Mouse (Mus musculus): ENCODE data around the gene Tamm41. TPM values are rescaled to one million over a fixed set of nuclear protein-coding genes. Genes with fewer than 3 reads are reported as not detected.

Tamm41 gene
- polyA plus RNA-seq, 1 experiment from 2014 or later = 56.5 TPM

GRCm38 (mm10) chr6:114997471-114997870 is 40.2 kb downstream of the Tamm41 start:
- Histone ChIP-seq H3K4me1 (ENCODE audit: control insufficient read depth, insufficient read depth, low read length) (no peaks in the 10 kb centered on the region), H3K9ac (replicated peaks; ENCODE audit: low read depth, low read length) (no peak overlapping the region), H3K4me3 (ENCODE audit: low read depth, low read length) (no peak overlapping the region), H3K27ac (ENCODE audit: low read length) (no peak overlapping the region), H3K4me2 (replicated peaks; ENCODE audit: low read depth, low read length) (no peak overlapping the region), H3K9me3 (ENCODE audit: control insufficient read depth, low read depth, low read length) (no peaks in the 10 kb centered on the region), H3K36me3 (ENCODE audit: control insufficient read depth, insufficient read depth, low read length) (0 out of 2 replicates have a peak, but pooled peaks cover 3% of the 10 kb centered on the region), H3K27me3 (ENCODE audit: control insufficient read depth, insufficient read depth, low read length) (no peaks in the 10 kb centered on the region)
- 62% methylated on average over 5 of the region's 5 CpGs for WGBS
- no peak for ATAC-seq (ENCODE audit: insufficient number of reproducible peaks, insufficient read depth, low FRiP score, low read depth)

DNA sequence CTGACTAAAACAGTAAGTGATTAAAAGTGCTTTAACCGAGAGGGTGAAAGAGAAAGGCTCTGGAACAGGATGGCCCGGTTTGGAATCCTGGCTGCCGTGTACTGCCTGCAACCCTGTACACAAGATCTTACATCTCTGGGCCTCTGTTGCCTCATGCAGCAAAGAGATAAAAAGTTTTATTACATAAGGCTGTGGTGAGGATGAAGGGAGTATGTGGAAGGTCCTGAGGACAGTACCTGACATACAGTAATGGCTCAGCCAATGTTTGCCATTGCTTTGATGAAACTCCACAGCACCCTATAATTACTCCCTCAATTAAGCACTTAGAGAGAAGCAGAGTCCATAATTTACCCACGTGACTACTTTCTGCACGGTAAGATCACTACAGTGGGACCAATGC is 40.8 kb downstream of the Tamm41 start:
- no peak overlapping the region for H3K9ac ChIP-seq (replicated peaks; ENCODE audit: low read depth, low read length)
- H3K9me3 ChIP-seq (ENCODE audit: control insufficient read depth, low read depth, low read length) = no peaks in the 10 kb centered on the region
- H3K4me3 ChIP-seq (ENCODE audit: low read depth, low read length) = no peak overlapping the region
- no peak for ATAC-seq (ENCODE audit: insufficient number of reproducible peaks, insufficient read depth, low FRiP score, low read depth)
- WGBS = 79% methylated on average over 5 of the region's 5 CpGs
- no peaks in the 10 kb centered on the region for H3K36me3 ChIP-seq (ENCODE audit: control insufficient read depth, insufficient read depth, low read length)
- H3K4me2 ChIP-seq (replicated peaks; ENCODE audit: low read depth, low read length) = no peak overlapping the region
- H3K27me3 ChIP-seq (ENCODE audit: control insufficient read depth, insufficient read depth, low read length) = no peaks in the 10 kb centered on the region
- no peak overlapping the region for H3K27ac ChIP-seq (ENCODE audit: low read length)
- H3K4me1 ChIP-seq (ENCODE audit: control insufficient read depth, insufficient read depth, low read length) = no peaks in the 10 kb centered on the region

GRCm38 (mm10) chr6:114994079-114994478 is 43.6 kb downstream of the Tamm41 start:
- no peak overlapping the region for H3K9ac ChIP-seq (replicated peaks; ENCODE audit: low read depth, low read length)
- H3K9me3 ChIP-seq (ENCODE audit: control insufficient read depth, low read depth, low read length) = no peaks in the 10 kb centered on the region
- ATAC-seq (ENCODE audit: insufficient number of reproducible peaks, insufficient read depth, low FRiP score, low read depth) = no peak
- no peaks in the 10 kb centered on the region for H3K27me3 ChIP-seq (ENCODE audit: control insufficient read depth, insufficient read depth, low read length)
- H3K27ac ChIP-seq (ENCODE audit: low read length) = no peak overlapping the region
- H3K36me3 ChIP-seq (ENCODE audit: control insufficient read depth, insufficient read depth, low read length) = no peaks in the 10 kb centered on the region
- no peak overlapping the region for H3K4me2 ChIP-seq (replicated peaks; ENCODE audit: low read depth, low read length)
- no peak overlapping the region for H3K4me3 ChIP-seq (ENCODE audit: low read depth, low read length)
- no peaks in the 10 kb centered on the region for H3K4me1 ChIP-seq (ENCODE audit: control insufficient read depth, insufficient read depth, low read length)
- 78% methylated on average over 5 of the region's 5 CpGs for WGBS

- H3K36me3 ChIP-seq (ENCODE audit: control insufficient read depth, insufficient read depth, low read length) = no peaks in the 10 kb centered on the region
- no peak overlapping the region for H3K9ac ChIP-seq (replicated peaks; ENCODE audit: low read depth, low read length)
- whole genome bisulfite sequencing = 65% methylated on average over 8 of the region's 8 CpGs
- no peak overlapping the region for H3K27ac ChIP-seq (ENCODE audit: low read length)
- no peaks in the 10 kb centered on the region for H3K27me3 ChIP-seq (ENCODE audit: control insufficient read depth, insufficient read depth, low read length)
- no peaks in the 10 kb centered on the region for H3K4me1 ChIP-seq (ENCODE audit: control insufficient read depth, insufficient read depth, low read length)
- H3K4me2 ChIP-seq (replicated peaks; ENCODE audit: low read depth, low read length) = no peak overlapping the region
- H3K4me3 ChIP-seq (ENCODE audit: low read depth, low read length) = no peak overlapping the region
- no peaks in the 10 kb centered on the region for H3K9me3 ChIP-seq (ENCODE audit: control insufficient read depth, low read depth, low read length)
- no peak for ATAC-seq (ENCODE audit: insufficient number of reproducible peaks, insufficient read depth, low FRiP score, low read depth)
These were observed 44.0 kb downstream of the Tamm41 start for GRCm38 (mm10) chr6:114993659-114994058.

DNA sequence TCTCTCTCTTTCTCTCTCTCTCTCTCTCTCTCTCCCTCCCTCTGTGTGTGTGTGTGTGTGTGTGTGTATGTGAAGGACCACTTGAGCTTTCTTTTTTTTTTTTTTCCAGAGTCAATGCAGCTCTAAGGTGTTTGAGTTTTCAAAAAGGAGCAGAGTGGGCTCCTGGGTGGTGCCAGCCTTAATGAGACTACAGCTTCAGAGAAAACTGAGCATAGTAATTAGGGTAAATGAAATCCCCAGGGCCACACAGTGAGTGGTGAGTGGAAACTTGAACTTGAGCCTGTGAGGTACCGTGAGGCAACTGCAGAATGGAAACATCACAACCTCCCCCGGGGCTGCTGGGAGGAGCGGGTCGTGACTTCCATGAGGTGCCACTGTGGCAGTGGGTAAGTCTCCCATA is 45.8 kb downstream of the Tamm41 start:
- 92% methylated on average over 4 of the region's 4 CpGs for WGBS
- H3K4me3 ChIP-seq (ENCODE audit: low read depth, low read length) = no peak overlapping the region
- no peaks in the 10 kb centered on the region for H3K9me3 ChIP-seq (ENCODE audit: control insufficient read depth, low read depth, low read length)
- no peaks in the 10 kb centered on the region; the same call in 1 of the 2 replicates for H3K4me1 ChIP-seq (ENCODE audit: control insufficient read depth, insufficient read depth, low read length)
- H3K27me3 ChIP-seq (ENCODE audit: control insufficient read depth, insufficient read depth, low read length) = no peaks in the 10 kb centered on the region
- no peak overlapping the region for H3K27ac ChIP-seq (ENCODE audit: low read length)
- ATAC-seq (ENCODE audit: insufficient number of reproducible peaks, insufficient read depth, low FRiP score, low read depth) = no peak
- H3K36me3 ChIP-seq (ENCODE audit: control insufficient read depth, insufficient read depth, low read length) = no peaks in the 10 kb centered on the region
- no peak overlapping the region for H3K9ac ChIP-seq (replicated peaks; ENCODE audit: low read depth, low read length)
- H3K4me2 ChIP-seq (replicated peaks; ENCODE audit: low read depth, low read length) = no peak overlapping the region

DNA sequence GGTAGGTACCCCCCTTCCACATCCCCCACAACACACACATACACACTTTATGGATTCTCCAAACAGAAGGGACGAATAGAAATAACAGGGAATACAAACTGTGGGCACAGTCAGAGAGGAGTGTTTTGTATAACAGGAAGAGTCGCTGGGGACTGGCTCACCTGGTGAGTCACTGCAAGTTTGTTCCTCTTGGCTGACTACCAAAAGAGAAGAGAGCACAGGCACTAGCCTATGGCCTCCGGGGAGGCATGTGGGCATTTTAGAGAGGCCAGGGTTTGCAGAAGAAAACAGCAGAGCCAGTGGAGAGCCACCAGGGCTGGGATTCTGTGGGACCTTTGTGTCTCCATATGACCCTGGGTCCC is 49.1 kb downstream of the Tamm41 start:
- peak overlapping the region; percentile 88 for H3K27ac ChIP-seq (ENCODE audit: low read length)

DNA sequence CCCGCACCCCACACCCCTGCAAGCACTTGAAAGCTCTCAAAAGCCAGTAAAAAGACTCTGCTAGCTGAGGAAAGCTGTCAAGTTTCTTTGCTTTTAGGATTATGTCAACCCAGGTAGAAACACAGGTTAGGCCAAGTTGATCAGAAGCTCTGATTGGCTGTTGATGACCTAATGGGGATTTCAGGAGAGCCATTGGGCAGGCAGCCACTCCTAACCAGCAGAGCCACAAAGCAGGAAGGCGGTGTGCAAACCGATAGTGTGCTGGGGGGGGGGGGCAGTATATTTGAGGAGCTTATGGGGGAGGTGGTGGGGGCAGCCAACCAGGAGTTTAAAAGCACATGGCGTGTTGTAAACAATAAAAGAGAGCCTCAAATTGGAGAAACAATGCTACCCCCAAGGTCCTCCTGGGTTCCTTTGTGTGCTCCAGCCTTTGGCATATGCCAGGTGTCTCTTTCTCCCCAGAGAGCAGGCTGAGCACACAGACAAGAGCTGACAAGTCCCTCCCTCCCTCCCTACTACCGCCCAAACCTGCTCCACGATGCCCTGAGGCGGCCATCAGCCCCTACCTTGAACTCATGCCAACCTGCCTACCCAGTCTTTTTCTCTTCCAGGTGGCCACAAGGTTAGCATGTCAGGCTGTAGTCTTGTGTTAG is 49.6 kb downstream of the Tamm41 start:
- H3K27me3 ChIP-seq (ENCODE audit: control insufficient read depth, insufficient read depth, low read length) = no peaks in the 10 kb centered on the region
- 53% methylated on average over 7 of the region's 7 CpGs for WGBS
- no peaks in the 10 kb centered on the region for H3K9me3 ChIP-seq (ENCODE audit: control insufficient read depth, low read depth, low read length)
- ATAC-seq (ENCODE audit: insufficient number of reproducible peaks, insufficient read depth, low FRiP score, low read depth) = peak; percentile 86
- no peak overlapping the region for H3K4me3 ChIP-seq (ENCODE audit: low read depth, low read length)
- no peak overlapping the region for H3K4me2 ChIP-seq (replicated peaks; ENCODE audit: low read depth, low read length)
- peak overlapping the region; percentile 88 for H3K27ac ChIP-seq (ENCODE audit: low read length)
- H3K4me1 ChIP-seq (ENCODE audit: control insufficient read depth, insufficient read depth, low read length) = no peaks in the 10 kb centered on the region; the same call in 1 of the 2 replicates
- H3K36me3 ChIP-seq (ENCODE audit: control insufficient read depth, insufficient read depth, low read length) = no peaks in the 10 kb centered on the region
- no peak overlapping the region for H3K9ac ChIP-seq (replicated peaks; ENCODE audit: low read depth, low read length)

More for the DNA sequence above, 49.1 kb downstream of the Tamm41 start:
- no peak overlapping the region for H3K9ac ChIP-seq (replicated peaks; ENCODE audit: low read depth, low read length)
- no peaks in the 10 kb centered on the region for H3K27me3 ChIP-seq (ENCODE audit: control insufficient read depth, insufficient read depth, low read length)
- no peak overlapping the region for H3K4me3 ChIP-seq (ENCODE audit: low read depth, low read length)
- no peak overlapping the region for H3K4me2 ChIP-seq (replicated peaks; ENCODE audit: low read depth, low read length)
- H3K4me1 ChIP-seq (ENCODE audit: control insufficient read depth, insufficient read depth, low read length) = no peaks in the 10 kb centered on the region; the same call in 1 of the 2 replicates
- no peaks in the 10 kb centered on the region for H3K36me3 ChIP-seq (ENCODE audit: control insufficient read depth, insufficient read depth, low read length)
- ATAC-seq (ENCODE audit: insufficient number of reproducible peaks, insufficient read depth, low FRiP score, low read depth) = peak; percentile 47; the same call in 1 of the 2 replicates
- 64% methylated on average over 3 of the region's 3 CpGs for WGBS
- H3K9me3 ChIP-seq (ENCODE audit: control insufficient read depth, low read depth, low read length) = no peaks in the 10 kb centered on the region

DNA sequence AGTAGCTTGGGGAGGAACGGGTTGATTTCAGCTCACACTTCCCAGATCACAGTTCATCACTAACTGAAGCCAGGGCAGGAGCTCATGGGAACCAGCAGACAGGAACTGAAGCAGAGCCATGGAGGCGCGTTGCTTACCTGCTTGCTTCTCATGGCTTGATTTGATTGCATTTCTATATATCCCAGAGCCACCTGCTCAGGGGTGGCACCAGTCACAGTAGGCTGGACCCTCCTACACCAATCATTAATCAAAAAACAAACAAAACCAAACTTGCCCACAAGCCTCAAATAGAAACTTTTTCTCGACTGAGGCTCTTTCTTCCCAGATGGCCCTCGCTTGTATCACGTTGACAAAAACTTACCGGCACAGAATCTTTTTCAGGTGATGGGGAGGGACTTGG is 55.0 kb downstream of the Tamm41 start:
- no peaks in the 10 kb centered on the region for H3K27me3 ChIP-seq (ENCODE audit: control insufficient read depth, insufficient read depth, low read length)
- H3K9me3 ChIP-seq (ENCODE audit: control insufficient read depth, low read depth, low read length) = no peaks in the 10 kb centered on the region
- no peak overlapping the region for H3K4me3 ChIP-seq (ENCODE audit: low read depth, low read length)
- peak; percentile 56; the same call in 1 of the 2 replicates for ATAC-seq (ENCODE audit: insufficient number of reproducible peaks, insufficient read depth, low FRiP score, low read depth)
- no peaks in the 10 kb centered on the region; the same call in 1 of the 2 replicates for H3K4me1 ChIP-seq (ENCODE audit: control insufficient read depth, insufficient read depth, low read length)
- 65% methylated on average over 7 of the region's 7 CpGs for WGBS
- H3K27ac ChIP-seq (ENCODE audit: low read length) = no peak overlapping the region
- H3K4me2 ChIP-seq (replicated peaks; ENCODE audit: low read depth, low read length) = no peak overlapping the region
- H3K36me3 ChIP-seq (ENCODE audit: control insufficient read depth, insufficient read depth, low read length) = no peaks in the 10 kb centered on the region
- no peak overlapping the region for H3K9ac ChIP-seq (replicated peaks; ENCODE audit: low read depth, low read length)

DNA sequence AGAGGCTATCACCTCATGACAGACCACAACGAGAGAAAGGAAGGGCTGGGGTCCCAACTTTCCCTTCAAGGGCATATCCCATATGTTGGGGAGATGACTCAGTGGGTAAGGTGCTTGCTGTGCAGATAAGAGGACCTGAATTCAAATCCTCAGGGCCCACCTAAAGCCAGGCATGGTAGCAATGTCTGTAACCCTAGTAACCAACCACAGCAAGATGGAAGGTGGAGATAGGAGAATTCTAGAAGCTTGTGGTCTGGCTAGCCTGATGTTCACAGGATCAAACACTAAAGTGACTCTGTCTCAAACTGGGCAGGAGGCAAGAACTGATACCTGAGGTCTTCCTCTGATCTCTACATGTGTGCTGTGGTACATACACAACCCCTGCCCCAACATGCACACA is 58.0 kb downstream of the Tamm41 start:
- Histone ChIP-seq H3K27me3 (ENCODE audit: control insufficient read depth, insufficient read depth, low read length) (no peaks in the 10 kb centered on the region), H3K9me3 (ENCODE audit: control insufficient read depth, low read depth, low read length) (no peaks in the 10 kb centered on the region), H3K4me2 (replicated peaks; ENCODE audit: low read depth, low read length) (no peak overlapping the region), H3K27ac (ENCODE audit: low read length) (no peak overlapping the region), H3K4me3 (ENCODE audit: low read depth, low read length) (no peak overlapping the region), H3K36me3 (ENCODE audit: control insufficient read depth, insufficient read depth, low read length) (no peaks in the 10 kb centered on the region), H3K4me1 (ENCODE audit: control insufficient read depth, insufficient read depth, low read length) (no peaks in the 10 kb centered on the region), H3K9ac (replicated peaks; ENCODE audit: low read depth, low read length) (no peak overlapping the region)
- ATAC-seq (ENCODE audit: insufficient number of reproducible peaks, insufficient read depth, low FRiP score, low read depth) = no peak
- WGBS = 68% methylated on average over 1 of the region's 1 CpGs
